Mouse (Mus musculus): ENCODE results near the gene Astn2.

- TF ChIP-seq CTCF (IDR thresholded peaks at IDR 0.05; ENCODE audit: insufficient read depth, low read depth, low read length) (no peak), POLR2A (IDR thresholded peaks at IDR 0.05; ENCODE audit: insufficient read depth, low read depth, low read length) (no peak)
Observed at GRCm38 (mm10) chr4:65383070-65383469, 1021.3 kb downstream of the Astn2 start.
